Mouse (Mus musculus): ENCODE measurements at regions not wholly inside any gene's neighbourhood (a gene's known extent, or its start where the extent isn't known, plus 50 kb on each side); places are given as distances from the start of the nearest gene placed in this dataset.

- TF ChIP-seq EP300 (IDR thresholded peaks at IDR 0.05; ENCODE audit: low read depth) (no peak), CTCF (IDR thresholded peaks at IDR 0.05; ENCODE audit: low read depth) (no peak)
Observed at GRCm38 (mm10) chr13:85507374-85508101, 218.6 kb upstream of the Rasa1 start.

Data from liver, embryonic 14.5 days (tissue).